Mouse (Mus musculus) myocyte (in vitro differentiated cells): Measurements from ENCODE around the gene Oprd1. TPM values are rescaled to one million over a fixed set of nuclear protein-coding genes. Genes with fewer than 3 reads are reported as not detected.

Experiments
- H3K27me3 ChIP-seq: one replicate; pipeline ENCODE4 v1.6.1; 2011; ENCODE audit not compliant: control insufficient read depth, insufficient read depth, insufficient read length
- H3K36me3 ChIP-seq: one replicate; pipeline ENCODE4 v1.6.1; 2011; ENCODE audit not compliant: control insufficient read depth, insufficient read depth
- H3K4me2 ChIP-seq: one replicate; pipeline ENCODE4 v1.6.1; 2011; ENCODE audit warnings: low read depth, control low read depth
- H3K4me3 ChIP-seq: one replicate; pipeline ENCODE4 v1.5.1; 2011; ENCODE audit warnings: mild to moderate bottlenecking, control low read depth, moderate library complexity
- H3K79me2 ChIP-seq: one replicate; pipeline ENCODE4 v1.6.1; 2011; ENCODE audit not compliant: control insufficient read depth, insufficient read depth
- H3ac ChIP-seq: one replicate; pipeline ENCODE4 v1.6.1; 2011; ENCODE audit not compliant: control insufficient read depth, insufficient read length
- CEBPB ChIP-seq: IDR thresholded peaks from 2 replicates; pipeline ENCODE4 v1.6.1; 2011; ENCODE audit warnings: mild to moderate bottlenecking, moderate library complexity; ENCODE audit not compliant: poor library complexity, insufficient read depth, severe bottlenecking
- E2F4 ChIP-seq: IDR thresholded peaks from one replicate; pipeline ENCODE4 v1.6.1; 2011; ENCODE audit warnings: mild to moderate bottlenecking, control low read depth, moderate library complexity; ENCODE audit not compliant: insufficient read depth
- MAX ChIP-seq: IDR thresholded peaks from one replicate; pipeline ENCODE4 v1.6.1; 2011; ENCODE audit warnings: low read depth, mild to moderate bottlenecking, control low read depth
- MYOD1 ChIP-seq, 3 experiments: IDR thresholded peaks; one replicate each; pipeline ENCODE4 v1.6.1; 2011; ENCODE audit warnings: control low read depth in 2 of 3, low read depth in 2 of 3, mild to moderate bottlenecking in 2 of 3, moderate library complexity in 1 of 3; ENCODE audit not compliant: insufficient read length in 2 of 3, control insufficient read depth in 1 of 3
- MYOG ChIP-seq, 3 experiments: IDR thresholded peaks; one replicate each; pipeline ENCODE4 v1.6.1; 2011; ENCODE audit warnings: control low read depth in 2 of 3, low read depth in 2 of 3, mild to moderate bottlenecking in 2 of 3; ENCODE audit not compliant: insufficient read length in 2 of 3, control insufficient read depth in 1 of 3, insufficient read depth in 1 of 3
- POLR2A ChIP-seq: IDR thresholded peaks from one replicate; pipeline ENCODE4 v1.6.1; 2011; ENCODE audit warnings: low read depth, mild to moderate bottlenecking, control low read depth, moderate library complexity; ENCODE audit not compliant: insufficient read length
- POLR2AphosphoS2 ChIP-seq: IDR thresholded peaks from one replicate; pipeline ENCODE4 v1.6.1; 2011; ENCODE audit warnings: low read depth, control low read depth; ENCODE audit not compliant: insufficient read length
- REST ChIP-seq: IDR thresholded peaks from one replicate; pipeline ENCODE4 v1.6.1; 2011; ENCODE audit warnings: mild to moderate bottlenecking, control low read depth, moderate library complexity; ENCODE audit not compliant: insufficient read depth, insufficient read length
- SRF ChIP-seq: IDR thresholded peaks from one replicate; pipeline ENCODE4 v1.6.1; 2011; ENCODE audit warnings: low read depth; ENCODE audit not compliant: control insufficient read depth, insufficient read length
- TCF12 ChIP-seq: IDR thresholded peaks from one replicate; pipeline ENCODE4 v1.6.1; 2011; ENCODE audit warnings: mild to moderate bottlenecking, control low read depth; ENCODE audit not compliant: poor library complexity, insufficient read depth, severe bottlenecking
- TCF3 ChIP-seq: IDR thresholded peaks from one replicate; pipeline ENCODE4 v1.6.1; 2011; ENCODE audit warnings: low read depth, control low read depth; ENCODE audit not compliant: insufficient read length
- USF1 ChIP-seq: IDR thresholded peaks from one replicate; pipeline ENCODE4 v1.6.1; 2011; ENCODE audit warnings: low read depth, mild to moderate bottlenecking, control low read depth, moderate library complexity
- polyA plus RNA-seq: library from polyadenylated mRNA; unstranded; fragments of >200 nt; fragmentation: generic; extraction: Trizol; gene quantifications from one replicate; pipeline ENCODE4 v1.2.1, GENCODE M21; 2012; ENCODE audit warnings: missing spikeins

Oprd1 gene
- polyA plus RNA-seq, 1 experiment: not detected

- Histone ChIP-seq H3K4me2 (peak within 1 kb of the TSS; percentile 92), H3K79me2 (no peaks in the 10 kb centered on the region), H3ac (peak within 1 kb of the TSS; percentile 34), H3K4me3 (peak within 1 kb of the TSS; percentile 44), H3K36me3 (no peaks in the 10 kb centered on the region), H3K27me3 (no peaks in the 10 kb centered on the region)
- no peak for TF ChIP-seq SRF
- no peak for TF ChIP-seq MYOD1 (IDR thresholded peaks at IDR 0.05; ENCODE audit: control insufficient read depth in 1 of 3, insufficient read length in 2 of 3, low read depth in 2 of 3)
- no peak for TF ChIP-seq REST
- no peak for TF ChIP-seq CEBPB
- no peak for TF ChIP-seq POLR2AphosphoS2
- TF ChIP-seq USF1: no peak
- TF ChIP-seq MAX: no peak
- TF ChIP-seq POLR2A: no peak
- TF ChIP-seq TCF3: no peak
- no peak for TF ChIP-seq E2F4
- TF ChIP-seq MYOG (IDR thresholded peaks at IDR 0.05; ENCODE audit: control insufficient read depth in 1 of 3, insufficient read depth in 1 of 3, insufficient read length in 2 of 3, low read depth in 2 of 3): no peak
- TF ChIP-seq TCF12: no peak
Measured at GRCm38 (mm10) chr4:132074077-132074932, 70.0 kb downstream of the Oprd1 start, which contains the start of gene Gm10300. Gm10300 (plus strand) TSS chr4:132074697.

DNA sequence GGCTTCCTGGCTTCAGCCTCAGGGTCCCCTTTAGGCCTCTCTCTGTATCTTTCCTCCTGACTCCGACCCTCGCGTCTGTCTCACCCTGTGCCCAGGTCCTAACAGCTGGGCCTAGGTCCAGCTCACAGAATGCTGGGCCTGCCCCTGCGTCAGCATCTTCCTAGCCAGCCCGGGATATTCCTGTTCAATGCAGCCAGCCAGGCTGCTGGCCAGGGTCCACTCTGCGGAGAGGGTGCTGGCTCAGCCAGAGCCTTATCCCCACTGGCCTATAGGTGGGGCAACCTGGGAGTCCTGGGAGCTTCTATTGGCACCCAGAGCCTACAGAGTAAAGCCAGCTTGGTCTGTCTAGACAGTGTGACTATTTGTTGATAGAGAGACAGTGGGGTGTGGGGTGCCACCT lies 71.3 kb downstream of the Oprd1 start:
- Histone ChIP-seq H3K36me3 (no peaks in the 10 kb centered on the region), H3K27me3 (no peaks in the 10 kb centered on the region), H3K4me3 (no peak overlapping the region), H3ac (no peak overlapping the region), H3K4me2 (no peak overlapping the region), H3K79me2 (no peaks in the 10 kb centered on the region)
- no peak for TF ChIP-seq USF1
- TF ChIP-seq E2F4: no peak
- TF ChIP-seq SRF: no peak
- no peak for TF ChIP-seq CEBPB
- TF ChIP-seq POLR2A: no peak
- no peak for TF ChIP-seq MYOG (IDR thresholded peaks at IDR 0.05; ENCODE audit: control insufficient read depth in 1 of 3, insufficient read depth in 1 of 3, insufficient read length in 2 of 3, low read depth in 2 of 3)
- TF ChIP-seq MYOD1 (IDR thresholded peaks at IDR 0.05; ENCODE audit: control insufficient read depth in 1 of 3, insufficient read length in 2 of 3, low read depth in 2 of 3): no peak
- no peak for TF ChIP-seq TCF12
- no peak for TF ChIP-seq MAX
- TF ChIP-seq REST: no peak
- TF ChIP-seq POLR2AphosphoS2: no peak
- TF ChIP-seq TCF3: no peak

DNA sequence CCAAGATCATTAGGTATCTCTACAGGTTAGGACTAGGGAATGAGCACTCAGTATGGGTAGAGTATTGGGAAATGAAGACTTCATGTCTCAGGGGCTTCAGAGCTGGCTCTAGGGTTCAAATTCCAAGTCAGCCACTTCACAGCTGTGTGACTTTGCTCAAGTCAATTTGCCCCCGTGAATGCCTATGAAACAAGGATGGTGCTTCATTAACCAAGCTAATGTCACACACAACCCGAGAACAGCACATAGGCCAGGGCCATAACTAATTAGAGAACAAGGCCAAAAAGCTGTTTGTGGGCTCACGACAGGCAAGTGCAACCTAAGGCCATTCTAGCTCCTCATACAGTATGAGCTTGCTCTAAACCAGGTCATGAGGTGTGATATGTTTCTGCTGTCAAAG lies 72.1 kb downstream of the Oprd1 start:
- Histone ChIP-seq H3K27me3 (no peaks in the 10 kb centered on the region), H3ac (no peak overlapping the region)

DNA sequence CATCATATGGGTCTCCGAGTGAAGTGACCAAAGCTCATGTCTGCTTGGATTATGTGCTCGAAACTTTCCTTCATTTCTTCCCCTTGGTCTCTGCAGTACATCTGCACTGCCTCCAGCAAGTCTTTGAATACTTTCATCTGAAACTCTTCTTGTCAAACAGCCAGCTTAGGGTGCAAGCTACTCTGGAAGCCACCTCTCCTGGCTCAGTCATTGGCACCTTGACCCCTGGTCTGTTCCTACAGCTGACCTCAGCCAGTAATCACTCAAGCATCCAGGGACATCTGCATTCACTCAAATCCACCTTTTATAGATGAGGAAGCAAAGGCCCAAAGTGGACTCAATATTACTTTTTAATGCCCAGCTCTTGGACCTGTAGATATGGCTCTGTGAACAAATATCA lies 72.6 kb downstream of the Oprd1 start:
- H3K36me3 ChIP-seq: no peaks in the 10 kb centered on the region
- H3K27me3 ChIP-seq: no peaks in the 10 kb centered on the region
- no peaks in the 10 kb centered on the region for H3K79me2 ChIP-seq
- TF ChIP-seq MYOG (IDR thresholded peaks at IDR 0.05; ENCODE audit: control insufficient read depth in 1 of 3, insufficient read depth in 1 of 3, insufficient read length in 2 of 3, low read depth in 2 of 3) (no peak), REST (no peak), POLR2AphosphoS2 (no peak), MAX (no peak), USF1 (no peak), TCF12 (no peak)
- no peak overlapping the region for H3ac ChIP-seq
- no peak overlapping the region for H3K4me3 ChIP-seq
- no peak overlapping the region for H3K4me2 ChIP-seq

More for the DNA sequence above, 72.1 kb downstream of the Oprd1 start:
- no peaks in the 10 kb centered on the region for H3K79me2 ChIP-seq
- no peak for TF ChIP-seq POLR2AphosphoS2
- TF ChIP-seq MYOD1 (IDR thresholded peaks at IDR 0.05; ENCODE audit: control insufficient read depth in 1 of 3, insufficient read length in 2 of 3, low read depth in 2 of 3): no peak
- no peak overlapping the region for H3K4me3 ChIP-seq
- H3K36me3 ChIP-seq: no peaks in the 10 kb centered on the region
- no peak overlapping the region for H3K4me2 ChIP-seq

DNA sequence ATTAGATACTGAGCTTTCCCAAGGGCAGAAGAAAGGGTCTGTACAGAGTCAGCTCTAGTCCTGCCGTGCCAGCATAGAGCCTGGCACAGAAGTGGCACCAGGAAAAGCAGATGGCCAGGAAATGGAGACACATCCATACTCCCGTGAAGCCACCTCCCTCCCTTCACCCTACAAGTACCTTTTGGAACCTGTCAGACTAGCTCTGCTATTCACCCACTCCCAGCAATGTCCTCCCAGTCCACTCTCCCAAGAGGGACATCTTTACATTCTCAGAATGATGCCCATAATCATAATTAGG lies 76.4 kb downstream of the Oprd1 start:
- Histone ChIP-seq H3K27me3 (no peaks in the 10 kb centered on the region), H3K4me2 (no peak overlapping the region), H3K79me2 (no peaks in the 10 kb centered on the region), H3ac (no peak overlapping the region), H3K36me3 (no peaks in the 10 kb centered on the region), H3K4me3 (no peak overlapping the region)
- TF ChIP-seq MAX (no peak), SRF (no peak), REST (no peak), MYOD1 (IDR thresholded peaks at IDR 0.05; ENCODE audit: control insufficient read depth in 1 of 3, insufficient read length in 2 of 3, low read depth in 2 of 3) (no peak), MYOG (IDR thresholded peaks at IDR 0.05; ENCODE audit: control insufficient read depth in 1 of 3, insufficient read depth in 1 of 3, insufficient read length in 2 of 3, low read depth in 2 of 3) (no peak), TCF12 (no peak), POLR2AphosphoS2 (no peak), CEBPB (no peak), TCF3 (no peak), POLR2A (no peak), USF1 (no peak), E2F4 (no peak)
